Mouse (Mus musculus): ENCODE results near the gene Lrrc20.

DNA sequence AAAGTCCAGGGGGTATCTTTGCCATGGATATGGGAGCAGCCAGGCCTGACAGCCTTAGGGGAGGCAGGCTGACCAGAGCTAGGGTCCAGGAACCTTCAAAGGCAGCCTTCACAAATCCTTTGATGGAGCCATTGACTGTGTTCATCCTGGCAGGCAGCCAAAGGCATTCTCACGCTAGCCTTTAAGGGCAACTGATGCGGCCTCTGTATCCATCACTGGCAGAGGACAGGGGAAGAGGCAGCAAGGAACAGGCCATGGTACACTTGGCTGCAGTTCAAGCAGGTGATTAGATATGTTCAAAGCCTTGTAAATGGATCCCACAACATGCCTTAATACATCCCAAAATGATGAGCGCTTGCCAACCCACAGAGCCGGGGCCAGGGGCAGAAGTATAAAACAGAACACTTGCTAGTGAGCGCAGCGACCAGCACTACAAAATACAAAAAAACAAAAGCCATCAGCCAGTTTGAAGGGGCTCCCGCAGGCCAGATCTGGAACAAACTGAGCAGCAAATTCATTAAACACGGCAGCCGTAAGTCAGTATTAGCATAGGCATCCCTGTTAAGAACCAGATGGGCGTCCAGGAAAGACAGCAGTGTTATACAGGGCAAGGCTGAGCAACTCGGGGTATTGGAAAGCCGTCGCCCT, 100.6 kb downstream of the Lrrc20 start:
- TF ChIP-seq CTCF (IDR thresholded peaks at IDR 0.05; ENCODE audit: extremely low read depth, insufficient read length, insufficient replicate concordance, low read depth, low read length), result no peak
- TF ChIP-seq POLR2A (IDR thresholded peaks at IDR 0.05; ENCODE audit: low read depth, low read length), result no peak

Measured in small intestine, adult 2 months (tissue).